Mouse (Mus musculus): ENCODE results near the gene Hspa12a. TPM values are rescaled to one million over a fixed set of nuclear protein-coding genes. Genes with fewer than 3 reads are reported as not detected.

The Hspa12a gene
- total RNA-seq, 2 experiments from 2014 or later = 14.9 to 17.1 TPM

GRCm38 (mm10) chr19:58864006-58864573 is 79.4 kb downstream of the Hspa12a start:
- no peak for DNase-seq
- intact Hi-C loops (cut with DNase I) = loop anchor here (5.0 kb wide), 1 partner anchor 47 kb away; no protein-coding TSS in a partner anchor

- intact Hi-C loops (cut with DNase I) = loop anchor here (5.0 kb wide), 1 partner anchor 44 kb away; no protein-coding TSS in a partner anchor
- no peak for DNase-seq
Measured at GRCm38 (mm10) chr19:58861174-58861760, 82.2 kb downstream of the Hspa12a start.

GRCm38 (mm10) chr19:58860255-58861173 is 82.9 kb downstream of the Hspa12a start:
- DNase-seq = peak; percentile 83 to 85
- intact Hi-C loops (cut with DNase I) = loop anchor here (5.0 kb wide), 1 partner anchor 43 kb away; no protein-coding TSS in a partner anchor

- DNase-seq = peak in 1 of 2 experiments; percentile 25
- intact Hi-C loops (cut with DNase I) = loop anchor here (5.0 kb wide), 1 partner anchor 43 kb away; no protein-coding TSS in a partner anchor
Measured at GRCm38 (mm10) chr19:58859831-58860254, 83.6 kb downstream of the Hspa12a start.

- intact Hi-C loops (cut with DNase I) = no loop called here
- no peak for DNase-seq
Measured at GRCm38 (mm10) chr19:58859357-58859756, 84.1 kb downstream of the Hspa12a start.

GRCm38 (mm10) chr19:58856129-58856855 is 87.2 kb downstream of the Hspa12a start:
- intact Hi-C loops (cut with DNase I) = no loop called here
- no peak for DNase-seq

GRCm38 (mm10) chr19:58854899-58855298 is 88.6 kb downstream of the Hspa12a start:
- intact Hi-C loops (cut with DNase I) = no loop called here

GRCm38 (mm10) chr19:58853036-58853735 is 90.3 kb downstream of the Hspa12a start:
- intact Hi-C loops (cut with DNase I) = loop anchor here (2.0 kb wide), 1 partner anchor 28 kb away; no protein-coding TSS in a partner anchor
- no peak for DNase-seq

More at GRCm38 (mm10) chr19:58854899-58855298, 88.6 kb downstream of the Hspa12a start:
- no peak for DNase-seq

GRCm38 (mm10) chr19:58850719-58851466 is 92.6 kb downstream of the Hspa12a start:
- peak in 1 of 2 experiments; percentile 41 for DNase-seq
- intact Hi-C loops (cut with DNase I) = no loop called here

- no peak for DNase-seq
- intact Hi-C loops (cut with DNase I) = no loop called here
Measured at GRCm38 (mm10) chr19:58849333-58850131, 93.9 kb downstream of the Hspa12a start.

- no peak for DNase-seq
- intact Hi-C loops (cut with DNase I) = no loop called here
Measured at GRCm38 (mm10) chr19:58843606-58844005, 99.8 kb downstream of the Hspa12a start.

- DNase-seq = no peak
- intact Hi-C loops (cut with DNase I) = no loop called here
Measured at GRCm38 (mm10) chr19:58840721-58841271, 102.7 kb downstream of the Hspa12a start.

GRCm38 (mm10) chr19:58839806-58840205 is 103.6 kb downstream of the Hspa12a start:
- intact Hi-C loops (cut with DNase I) = no loop called here
- no peak for DNase-seq

GRCm38 (mm10) chr19:58839345-58839744 is 104.1 kb downstream of the Hspa12a start:
- intact Hi-C loops (cut with DNase I) = no loop called here
- no peak for DNase-seq

GRCm38 (mm10) chr19:58838706-58839105 is 104.7 kb downstream of the Hspa12a start:
- no peak for DNase-seq

GRCm38 (mm10) chr19:58833639-58834180 is 109.7 kb downstream of the Hspa12a start:
- intact Hi-C loops (cut with DNase I) = no loop called here
- DNase-seq = no peak

More at GRCm38 (mm10) chr19:58838706-58839105, 104.7 kb downstream of the Hspa12a start:
- intact Hi-C loops (cut with DNase I) = no loop called here

GRCm38 (mm10) chr19:58832988-58833387 is 110.5 kb downstream of the Hspa12a start:
- intact Hi-C loops (cut with DNase I) = no loop called here
- no peak for DNase-seq
